Mouse (Mus musculus) cerebellum, postnatal 4 days (tissue): ENCODE results near the gene Eya3.
"Not testable (repeated sequence)": the region's sequence is repeated elsewhere in the genome, so short reads cannot be mapped to it uniquely, and the experiment has no call there.

ENCODE experiments used
- DNase-seq, 2 experiments: peaks; one replicate each; pipeline ENCODE4 v3.0.0; 2022; ENCODE audit warnings: low spot score in 2 of 2, mixed read lengths in 1 of 2

Gene Eya3

DNA sequence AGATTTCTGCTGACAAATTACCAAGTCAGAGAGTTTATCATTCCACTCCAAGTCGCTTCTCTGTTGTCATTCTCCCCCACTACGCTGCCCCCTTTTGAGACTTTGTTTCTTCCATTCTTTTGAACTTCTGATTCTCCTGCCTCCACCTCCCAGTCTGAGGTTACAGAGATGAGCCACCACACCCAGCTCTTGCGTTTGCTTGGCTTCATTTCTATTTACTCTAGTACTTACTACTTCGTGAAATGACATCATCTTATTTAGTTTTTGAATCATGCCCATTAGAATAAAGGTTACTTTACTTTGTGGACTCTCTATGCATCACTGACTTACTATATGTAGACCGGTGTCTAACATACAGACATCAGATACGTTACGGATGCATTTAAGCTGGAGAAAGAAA lies 8.7 kb downstream of the Eya3 start:
- no peak for DNase-seq

DNA sequence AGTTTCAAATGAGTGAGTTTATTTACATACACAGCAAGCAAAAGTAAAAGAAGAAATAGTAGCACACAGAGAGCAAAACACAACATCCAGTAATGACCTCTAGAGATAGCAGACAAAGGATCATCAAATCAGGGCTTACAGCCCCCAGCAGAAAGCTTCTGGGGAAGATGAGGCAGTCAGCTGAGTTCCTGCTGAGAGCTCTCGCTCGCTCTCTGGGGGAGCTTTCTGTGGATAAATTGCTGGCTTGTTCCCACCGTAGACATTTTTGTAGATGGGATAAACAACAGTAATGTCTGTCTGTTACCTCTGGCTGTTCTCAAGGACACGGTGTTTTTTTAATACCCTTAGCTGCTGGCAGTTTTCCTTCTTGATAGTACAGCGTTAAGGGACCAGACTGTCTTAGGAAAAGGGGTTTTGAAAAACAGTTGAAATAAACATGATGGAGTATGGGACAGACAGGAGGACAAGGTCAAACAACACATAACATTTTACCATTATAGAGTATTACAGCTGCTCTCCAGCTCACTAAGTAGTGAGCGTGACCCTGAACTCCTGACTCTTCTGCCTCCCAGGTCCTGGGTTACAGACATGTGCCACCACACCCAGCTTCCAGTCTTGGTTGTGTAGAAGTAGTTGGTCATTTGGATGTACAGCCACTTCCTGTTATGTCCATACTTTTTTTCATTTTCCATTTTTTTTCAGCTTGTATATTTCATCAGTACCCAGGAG lies 10.6 kb downstream of the Eya3 start:
- DNase-seq: no peak

DNA sequence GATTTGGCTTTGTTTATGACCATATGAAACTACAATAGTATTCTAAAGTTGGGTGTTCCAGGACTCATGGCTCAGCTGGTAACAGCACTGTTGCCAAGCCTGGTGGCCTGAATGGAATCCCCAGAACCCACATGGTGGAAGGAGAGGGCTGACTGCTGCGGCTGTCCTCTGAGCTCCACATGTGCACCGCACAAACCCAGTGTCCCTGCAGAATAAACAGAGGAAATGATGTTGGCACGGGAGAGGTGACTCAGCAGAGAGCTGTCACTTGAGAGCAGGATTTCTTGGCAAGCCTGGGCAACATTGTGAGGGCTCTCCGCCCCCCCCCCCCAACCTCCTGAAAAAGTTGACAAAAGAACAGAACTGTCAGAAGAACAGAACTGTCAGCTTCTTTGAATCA lies 14.1 kb downstream of the Eya3 start:
- DNase-seq: no peak

DNA sequence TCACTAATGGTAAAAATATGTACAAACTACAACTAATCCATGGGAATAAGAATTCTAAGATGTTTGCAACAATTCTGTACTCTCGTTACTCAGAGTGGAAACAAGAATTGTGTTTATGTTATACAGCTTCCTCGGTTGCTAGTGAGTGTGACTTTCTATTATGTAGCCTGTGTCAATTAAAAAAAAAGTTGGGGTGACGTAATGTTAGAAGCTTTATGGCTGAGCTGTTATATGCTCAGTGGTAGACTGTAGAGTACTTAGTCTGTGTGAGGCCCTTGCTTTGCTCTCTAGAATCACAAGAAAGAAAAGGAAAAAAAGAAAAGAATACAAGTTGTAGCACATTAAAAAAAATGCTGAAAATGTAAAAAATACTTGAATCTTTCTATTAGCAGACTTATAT lies 15.0 kb downstream of the Eya3 start:
- no peak for DNase-seq

DNA sequence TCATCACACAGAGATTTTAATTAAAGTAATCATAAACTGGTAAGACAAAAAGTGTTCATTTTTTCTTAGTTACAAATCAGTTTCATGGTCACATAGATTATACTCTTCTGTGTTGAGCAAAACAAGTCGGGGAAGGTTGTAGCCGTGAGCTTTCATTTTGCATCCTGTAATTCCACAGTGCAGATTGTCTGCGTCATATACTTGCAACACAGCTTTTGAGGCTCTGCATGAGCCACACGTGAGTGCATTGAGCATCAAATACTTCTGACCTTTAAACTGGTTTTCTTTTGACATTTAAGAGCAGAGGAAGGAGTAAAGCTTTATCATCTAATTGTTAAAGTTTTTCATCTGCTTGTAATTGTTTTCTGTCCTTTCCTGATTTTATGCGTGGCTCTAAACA lies 16.5 kb downstream of the Eya3 start:
- DNase-seq: no peak

DNA sequence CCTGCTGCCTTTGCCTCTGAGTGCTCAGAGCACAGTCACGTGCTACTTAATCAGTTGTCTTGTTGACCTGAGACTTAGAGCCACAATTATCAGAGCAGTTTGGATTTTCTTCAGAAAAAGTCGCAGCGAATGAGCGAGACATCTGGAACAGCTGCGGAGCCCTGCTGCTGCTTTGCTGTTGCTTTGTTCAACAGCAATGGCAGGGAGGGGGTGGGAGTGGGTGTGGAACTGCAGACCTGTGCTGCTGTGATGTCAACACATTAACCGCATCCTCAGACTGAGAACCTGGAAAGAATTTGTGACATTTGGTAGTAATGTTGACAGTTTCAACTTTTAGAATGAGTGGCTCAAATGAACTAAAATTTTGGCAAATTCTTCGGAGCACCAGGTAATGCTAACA lies 20.3 kb downstream of the Eya3 start:
- no peak for DNase-seq

DNA sequence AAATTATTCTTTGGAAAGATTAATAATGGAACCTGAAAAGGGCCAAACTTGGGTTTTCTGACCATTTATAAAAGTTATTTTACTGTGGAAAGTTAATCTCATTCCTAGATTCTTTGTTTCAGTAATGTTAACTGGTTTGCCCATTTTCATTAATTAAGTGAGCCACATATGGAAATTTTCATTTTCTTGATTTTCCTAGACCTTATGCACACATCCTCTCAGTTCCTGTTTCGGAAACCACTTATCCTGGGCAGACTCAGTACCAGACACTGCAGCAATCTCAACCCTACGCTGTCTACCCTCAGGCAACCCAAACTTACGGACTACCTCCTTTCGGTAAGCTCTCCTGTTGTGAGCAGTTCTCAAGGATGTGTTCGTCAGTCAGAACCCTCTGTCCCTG lies 33.9 kb downstream of the Eya3 start:
- DNase-seq: no peak

DNA sequence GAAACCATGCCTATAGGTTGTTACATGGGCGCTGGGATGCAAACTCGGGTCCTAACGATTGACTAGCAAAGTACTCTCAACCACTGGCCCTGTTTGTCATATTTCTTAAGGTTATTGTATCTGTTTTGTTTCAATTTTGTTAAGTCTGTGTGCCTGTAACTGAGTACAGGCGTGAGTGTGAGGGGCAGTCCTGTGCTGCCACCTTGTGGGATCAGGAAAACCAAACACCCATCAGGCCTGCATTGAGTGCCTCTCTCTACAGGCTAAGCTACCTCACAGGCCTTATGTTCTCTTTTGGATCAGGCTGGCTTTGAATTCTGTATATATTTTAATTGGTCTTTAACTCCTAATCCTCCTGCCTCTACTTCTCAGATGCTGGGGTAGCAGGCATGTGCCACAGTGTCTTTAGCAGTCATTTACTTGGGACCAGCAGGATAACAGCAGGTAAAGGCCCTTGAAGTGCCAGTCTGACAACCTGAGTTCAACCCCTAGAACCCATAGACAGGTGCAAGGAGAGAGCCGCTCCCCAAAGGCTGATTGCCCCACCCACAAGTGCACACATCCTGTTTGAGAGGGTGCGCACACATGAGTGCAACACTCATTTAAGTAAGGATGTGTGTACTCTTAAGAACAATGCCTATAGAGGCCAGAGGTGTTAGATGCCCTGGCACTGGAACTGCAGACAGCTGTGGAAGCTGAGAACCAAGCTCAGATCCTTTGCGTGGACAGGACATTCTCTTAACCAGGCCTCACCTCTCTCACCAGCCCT lies 38.2 kb downstream of the Eya3 start:
- no peak for DNase-seq

DNA sequence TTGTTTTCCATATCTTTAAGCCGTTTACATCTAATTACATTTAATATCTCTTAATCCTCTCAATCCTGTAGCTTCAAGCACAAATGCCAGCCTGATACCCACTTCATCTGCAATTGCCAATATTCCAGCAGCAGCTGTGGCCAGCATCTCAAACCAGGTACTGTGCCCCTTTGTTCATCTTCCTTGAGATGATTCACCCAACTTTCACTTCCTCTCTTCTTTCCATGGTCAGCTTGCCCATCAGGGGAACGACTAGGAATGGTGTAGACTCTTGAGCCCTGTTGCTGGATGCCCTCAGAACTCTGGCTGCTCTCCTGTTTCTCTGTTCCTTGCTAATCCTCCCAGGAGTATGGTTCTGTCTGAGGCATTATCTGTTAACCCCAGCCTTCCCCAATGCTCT lies 50.8 kb downstream of the Eya3 start:
- no peak for DNase-seq

DNA sequence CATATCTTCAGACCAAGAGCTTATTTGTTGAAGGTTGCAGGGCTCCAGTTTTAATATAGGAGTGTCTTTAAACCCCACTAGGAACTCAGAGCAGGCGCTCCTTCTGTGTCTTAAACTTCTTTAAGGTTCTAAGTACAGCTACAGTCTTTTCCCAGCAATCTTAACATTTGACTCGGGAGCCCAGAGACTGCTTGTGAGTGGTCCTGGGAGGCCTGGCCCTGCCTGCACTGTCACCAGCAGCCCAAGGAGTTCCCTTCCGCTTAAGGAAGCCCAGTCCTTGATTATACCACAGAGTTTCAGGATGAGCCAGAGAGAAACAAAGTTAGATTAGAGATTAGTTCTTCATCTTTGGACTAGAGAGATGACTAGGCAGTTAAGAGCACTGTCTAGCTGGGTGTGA lies 54.6 kb downstream of the Eya3 start:
- DNase-seq: no peak

DNA sequence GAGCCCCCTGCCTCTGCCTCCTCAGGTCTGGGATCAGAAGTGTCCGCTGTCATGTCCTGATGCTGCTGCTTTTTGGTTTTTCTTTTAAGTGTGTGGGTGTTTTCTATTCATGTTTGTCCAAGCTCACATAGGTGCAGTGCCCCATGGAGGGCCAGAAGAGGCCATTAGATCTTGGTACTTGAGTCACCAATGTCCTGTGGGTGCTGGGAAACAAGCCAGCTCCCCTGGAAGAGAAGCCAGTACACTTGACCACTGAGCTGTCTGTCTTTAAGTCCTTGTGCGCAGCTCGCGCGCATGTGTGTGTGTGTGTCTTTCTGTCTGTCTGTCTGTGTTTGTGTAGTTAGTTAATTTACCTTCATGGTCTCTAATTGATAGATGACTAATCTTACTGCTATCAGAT lies 63.3 kb downstream of the Eya3 start:
- no peak for DNase-seq

DNA sequence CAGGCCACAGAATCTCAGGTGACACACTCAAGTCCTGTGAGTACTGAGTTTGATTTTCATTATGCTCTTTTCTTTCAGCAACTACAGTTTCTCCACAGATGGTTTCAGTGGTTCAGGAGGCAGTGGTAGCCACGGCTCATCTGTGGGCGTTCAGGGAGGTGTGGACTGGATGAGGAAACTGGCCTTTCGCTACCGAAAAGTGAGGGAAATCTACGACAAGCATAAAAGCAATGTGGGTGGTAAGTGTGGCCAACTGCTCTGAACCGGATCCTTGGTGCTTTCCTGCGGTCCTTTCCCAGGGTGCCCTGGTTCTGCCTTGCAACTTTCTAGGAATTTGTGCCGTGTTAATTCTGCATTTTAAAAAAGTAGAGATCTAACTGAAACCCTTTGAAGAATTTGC lies 68.1 kb downstream of the Eya3 start:
- DNase-seq: no peak

DNA sequence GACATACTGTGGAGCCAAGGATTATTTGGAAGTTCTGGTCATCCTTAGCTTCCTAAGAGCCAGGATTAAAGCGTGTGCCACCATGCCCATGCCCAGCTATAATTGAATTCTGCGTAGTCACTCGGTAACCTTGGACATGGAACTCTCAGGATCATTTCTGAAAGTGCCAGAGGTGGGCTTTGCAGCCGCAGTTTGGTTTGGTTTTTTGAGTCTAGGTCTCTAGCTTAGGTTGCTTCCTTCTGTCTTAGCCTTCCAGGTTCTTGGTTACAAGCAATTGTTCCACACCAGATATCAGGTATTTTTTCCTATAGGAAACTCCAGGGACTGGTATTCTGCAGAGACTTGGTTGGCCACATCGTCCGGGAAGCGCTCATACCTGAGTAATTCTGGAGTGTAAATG lies 74.4 kb downstream of the Eya3 start:
- DNase-seq: peak in 1 of 2 experiments; percentile 7

DNA sequence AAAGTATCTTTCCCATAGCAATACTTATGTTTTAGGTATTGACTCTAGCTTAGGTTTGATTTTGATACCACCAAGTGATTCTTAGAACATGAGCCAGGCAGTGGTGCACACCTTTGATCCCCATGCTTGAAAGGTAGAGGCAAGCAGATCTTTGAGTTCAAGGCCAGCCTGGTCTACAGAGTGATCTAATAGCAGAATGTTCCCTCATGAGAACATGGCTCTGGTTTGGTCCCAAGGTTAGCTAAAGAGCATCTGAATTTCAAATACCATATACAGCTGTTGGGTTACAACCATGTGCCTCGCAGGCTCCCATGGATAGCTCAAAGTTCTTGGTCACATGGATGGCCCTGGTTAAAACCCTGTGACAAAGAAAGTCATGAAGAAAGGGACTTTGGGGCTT lies 79.5 kb downstream of the Eya3 start:
- DNase-seq: peak in 1 of 2 experiments; percentile 6

DNA sequence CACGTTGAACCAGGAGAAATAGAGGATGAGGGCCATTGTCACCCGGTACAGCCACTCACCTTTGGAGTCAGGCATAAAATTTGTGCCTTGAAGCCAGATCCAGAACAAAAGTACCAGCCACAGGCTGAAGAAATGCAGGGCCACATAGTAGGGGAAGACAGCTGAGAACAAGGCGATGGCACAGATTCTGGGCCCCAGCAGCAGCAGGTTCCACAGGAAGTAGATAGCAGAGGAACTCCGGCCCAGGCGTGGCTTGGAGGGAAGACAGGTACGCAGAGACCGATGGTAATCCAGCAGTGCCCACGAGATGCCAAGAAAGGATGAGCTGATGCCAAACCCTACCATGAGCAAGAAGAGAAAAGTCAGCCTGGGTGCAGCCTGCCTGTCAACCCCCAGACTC lies 89.4 kb downstream of the Eya3 start:
- DNase-seq: no peak

DNA sequence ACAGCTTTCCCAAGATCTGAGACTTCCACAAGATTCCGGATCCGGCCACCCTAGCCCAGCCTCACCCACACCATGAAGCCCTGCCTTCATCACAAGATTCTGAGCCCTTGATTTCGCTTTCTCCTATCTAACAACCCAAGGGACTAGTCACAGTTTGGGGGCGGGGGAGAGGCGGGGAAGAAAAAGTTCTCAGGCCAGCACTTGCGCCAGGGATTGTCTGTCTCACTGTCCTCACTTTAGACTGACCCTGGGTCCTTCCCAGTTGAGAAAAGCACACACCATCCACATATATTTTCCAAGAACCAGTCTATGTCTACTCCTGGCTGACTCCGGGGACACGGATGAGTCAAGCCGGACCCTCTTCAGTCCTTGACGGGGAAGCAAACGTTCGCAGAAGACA lies 92.8 kb downstream of the Eya3 start:
- no peak for DNase-seq

DNA sequence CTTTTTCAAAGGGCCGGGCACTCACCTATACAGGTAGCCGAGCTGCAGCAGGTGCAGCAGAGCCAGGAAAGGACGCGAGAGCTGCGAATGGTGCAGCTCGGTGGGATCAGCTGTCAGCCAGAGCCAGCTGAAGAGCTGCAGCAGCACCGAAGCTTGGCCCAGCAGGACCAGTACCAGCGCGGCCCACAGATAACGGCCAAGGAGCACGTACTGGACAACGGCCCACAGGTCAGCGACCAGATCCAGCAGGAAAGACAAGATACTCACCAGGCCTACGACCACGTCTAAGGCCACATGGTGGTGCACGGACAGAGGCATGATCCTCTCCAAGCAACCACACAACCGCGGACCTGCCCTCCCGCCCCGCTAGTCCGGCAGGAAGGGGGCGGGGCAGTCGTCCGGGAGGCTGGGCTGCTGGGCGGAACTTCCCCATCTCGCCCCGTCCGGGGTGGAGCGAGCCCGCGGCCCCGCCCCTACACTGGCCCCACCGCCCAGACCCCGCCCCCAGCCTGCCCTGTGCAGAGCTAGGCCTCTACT lies 93.4 kb downstream of the Eya3 start, which contains the start of gene Xkr8:
TSS of gene Xkr8 (minus strand) at position 399 of the 537 bp plus-strand sequence.
- DNase-seq: peak; percentile 57 to 81

DNA sequence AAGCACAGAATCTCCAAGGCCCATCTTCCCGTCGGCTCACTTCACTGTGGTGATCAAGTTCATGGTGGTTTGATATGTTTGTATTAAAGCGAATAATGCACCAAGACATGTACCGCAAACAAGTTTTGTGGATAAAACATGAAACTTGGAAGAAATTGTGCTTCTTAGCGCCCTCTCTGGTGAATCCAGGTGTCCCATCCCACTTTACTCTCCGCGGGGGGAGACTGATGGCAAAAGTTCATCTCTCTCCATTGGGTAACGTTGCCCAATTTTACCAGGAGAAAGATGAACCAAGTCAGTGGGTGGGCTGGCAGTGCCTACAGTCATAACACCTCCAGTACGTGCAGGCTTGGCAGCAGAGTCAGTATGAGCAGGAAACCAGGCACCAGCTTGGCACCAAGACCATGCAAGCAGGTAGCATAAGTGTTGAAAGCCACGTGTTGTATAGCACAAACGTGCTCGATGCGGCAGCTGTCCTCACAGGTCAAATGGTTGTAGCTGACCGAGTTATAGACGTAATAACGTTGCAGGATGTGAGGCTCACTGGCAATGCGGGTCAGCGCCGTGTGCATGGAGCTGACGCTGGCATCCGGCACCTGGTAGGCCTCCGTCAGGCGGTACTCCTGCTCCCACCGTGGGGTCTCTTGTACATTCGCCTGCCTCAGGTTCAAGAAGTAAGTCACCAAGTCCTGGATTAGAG lies 94.4 kb downstream of the Eya3 start:
- no peak for DNase-seq

DNA sequence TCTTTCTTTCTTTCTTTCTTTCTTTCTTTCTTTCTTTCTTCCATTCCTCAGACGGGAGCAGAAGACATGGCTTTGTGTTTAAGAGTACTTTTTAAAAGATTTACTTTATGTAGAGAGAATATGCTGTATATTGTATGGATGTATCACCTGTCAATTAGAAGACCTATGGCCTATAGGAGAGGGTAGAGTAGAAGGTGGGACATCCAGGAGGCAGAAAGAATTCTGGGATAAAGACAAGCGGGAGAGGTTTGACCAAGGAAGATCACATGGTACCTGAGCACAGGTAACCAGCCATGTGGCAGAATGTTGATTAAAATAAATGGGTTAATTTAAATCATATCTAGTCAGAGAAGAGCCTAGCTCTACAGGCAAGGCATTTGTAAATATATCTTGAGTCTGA lies 96.0 kb downstream of the Eya3 start:
- DNase-seq: no peak

DNA sequence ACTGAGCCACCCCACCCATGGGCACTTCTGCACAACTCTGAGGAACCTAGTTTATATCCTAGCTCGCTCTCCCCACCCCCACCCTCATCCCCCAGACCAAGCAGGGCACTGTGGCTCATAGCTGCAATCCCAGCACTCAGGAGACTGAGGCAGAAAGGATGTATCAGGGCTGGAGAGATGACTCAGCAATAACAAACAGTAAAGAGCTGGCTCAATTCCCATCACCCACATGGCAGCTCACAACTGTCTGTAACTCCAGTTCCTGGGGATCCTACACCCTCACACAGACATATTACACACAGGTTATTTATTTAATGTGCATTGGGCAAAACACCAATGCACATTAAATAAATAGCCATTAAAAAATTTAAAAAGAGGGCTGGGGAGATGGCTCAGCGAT lies 96.6 kb downstream of the Eya3 start:
- no peak for DNase-seq

DNA sequence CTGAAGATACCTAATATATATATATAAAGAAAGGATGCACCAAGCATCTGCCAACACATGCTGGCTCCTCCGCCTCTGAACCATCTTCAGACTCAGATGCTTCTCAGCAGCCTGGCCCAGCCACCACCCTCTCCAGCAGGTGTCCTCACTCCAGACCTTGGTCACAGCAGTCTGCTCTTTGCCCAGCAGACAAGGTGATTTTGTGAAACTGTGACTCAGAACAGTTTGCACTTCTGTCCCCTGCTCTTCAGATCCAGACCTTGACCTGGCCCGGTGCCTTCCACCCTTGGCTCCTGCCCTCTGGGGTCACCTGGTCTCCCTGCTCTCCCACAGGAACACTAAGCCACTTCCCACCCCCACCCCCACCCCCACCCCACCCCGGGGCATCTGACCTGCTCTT lies 97.1 kb downstream of the Eya3 start:
- no peak for DNase-seq

DNA sequence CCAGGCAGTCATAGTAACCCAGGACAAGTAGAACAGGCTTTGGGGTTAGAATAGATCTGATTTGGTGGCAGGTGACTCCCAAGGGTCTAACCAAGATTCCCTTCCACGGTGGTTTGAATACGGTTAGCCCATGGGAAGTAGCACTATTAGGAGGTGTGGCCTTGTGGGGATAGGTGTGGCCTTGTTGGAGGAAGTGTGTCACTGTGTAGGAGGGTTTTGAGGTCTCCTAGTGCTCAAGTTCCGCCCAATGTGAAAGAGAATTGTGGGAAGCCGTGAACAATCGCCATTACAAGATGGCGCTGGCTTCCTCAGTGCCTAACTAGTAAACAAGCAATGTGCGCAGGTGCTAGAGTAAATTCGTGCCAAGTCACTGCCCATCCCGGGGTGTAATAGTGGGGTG lies 98.4 kb downstream of the Eya3 start:
- not testable (repeated sequence) for DNase-seq

DNA sequence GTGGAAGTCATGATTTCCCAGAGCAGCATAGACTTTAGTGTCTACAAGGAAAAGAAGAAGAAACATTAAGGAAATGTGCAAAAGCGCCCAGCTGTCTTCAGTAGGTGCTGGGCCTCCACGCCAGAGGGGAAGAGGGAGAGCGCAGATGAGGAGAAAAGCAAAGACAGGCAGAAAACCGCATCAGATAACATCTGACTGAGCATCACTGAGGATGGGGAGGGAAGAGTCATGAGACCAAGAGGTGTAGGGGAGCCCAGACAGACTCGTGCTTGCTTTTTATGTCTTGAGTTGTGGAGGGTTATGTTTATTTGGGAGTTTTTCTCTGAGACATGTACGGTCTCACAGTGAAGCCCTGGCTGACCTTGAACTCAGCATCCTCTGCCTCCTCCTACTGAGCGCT lies 102.7 kb downstream of the Eya3 start:
- no peak for DNase-seq
